Mouse (Mus musculus) layer of hippocampus, adult 2 months (tissue): ENCODE measurements around the gene Nap1l1. TPM values are rescaled to one million over a fixed set of nuclear protein-coding genes. Genes with fewer than 3 reads are reported as not detected.

ENCODE experiments used
- DNase-seq, 2 experiments: peaks; one replicate each; pipeline ENCODE4 v3.0.0; 2022; ENCODE audit warnings: low spot score in 2 of 2
- H3K27ac ChIP-seq: fragments of 200-600 bp; 2 replicates; pipeline ENCODE4 v1.8.1; 2022
- H3K4me3 ChIP-seq: fragments of 200-600 bp; 2 replicates; pipeline ENCODE4 v1.8.1; 2022; ENCODE audit warnings: mild to moderate bottlenecking
- CTCF ChIP-seq: fragments of 200-600 bp; conservative IDR thresholded peaks from 2 replicates; pipeline ENCODE4 v1.8.1; 2022; ENCODE audit warnings: antibody characterized with exemption, mild to moderate bottlenecking, moderate library complexity
- total RNA-seq, 2 experiments: library from RNA; stranded (reverse); gene quantifications; 2 replicates each; pipeline ENCODE4 v1.2.3; 2021

Gene Nap1l1
- total RNA-seq, 2 experiments from 2014 or later, result 157 to 162 TPM

- no peak for TF ChIP-seq CTCF
- Histone ChIP-seq H3K4me3 (no peak overlapping the region), H3K27ac (no peak overlapping the region)
- DNase-seq, result no peak
Observed at GRCm38 (mm10) chr10:111499892-111500291, 26.9 kb downstream of the Nap1l1 start.

GRCm38 (mm10) chr10:111503071-111503470 lies 30.0 kb downstream of the Nap1l1 start:
- peak; percentile 99 for TF ChIP-seq CTCF
- Histone ChIP-seq H3K4me3 (no peak overlapping the region), H3K27ac (no peak overlapping the region)
- peak; percentile 50 to 84 for DNase-seq

- no peak overlapping the region for H3K27ac ChIP-seq
- TF ChIP-seq CTCF, result no peak
- H3K4me3 ChIP-seq, result no peak overlapping the region
- DNase-seq, result no peak
Observed at GRCm38 (mm10) chr10:111503716-111504115, 30.7 kb downstream of the Nap1l1 start.

GRCm38 (mm10) chr10:111504606-111505005 lies 31.6 kb downstream of the Nap1l1 start:
- Histone ChIP-seq H3K4me3 (no peak overlapping the region), H3K27ac (no peak overlapping the region)
- TF ChIP-seq CTCF, result no peak
- no peak for DNase-seq

GRCm38 (mm10) chr10:111505406-111505805 lies 32.4 kb downstream of the Nap1l1 start:
- Histone ChIP-seq H3K4me3 (no peak overlapping the region), H3K27ac (peak overlapping the region; percentile 82; the same call in 1 of the 2 replicates)
- peak in 1 of 2 experiments; percentile 7 for DNase-seq
- TF ChIP-seq CTCF, result no peak

GRCm38 (mm10) chr10:111506101-111506925 lies 33.3 kb downstream of the Nap1l1 start, which contains the start of gene Phlda1:
Gene Phlda1, plus strand, starts transcription at chr10:111506286.
- peak; percentile 60 for TF ChIP-seq CTCF

GRCm38 (mm10) chr10:111506926-111507459 lies 34.0 kb downstream of the Nap1l1 start:
- Histone ChIP-seq H3K27ac (peak overlapping the region; percentile 93), H3K4me3 (peak overlapping the region; percentile 94)
- DNase-seq, result peak in 1 of 2 experiments; percentile 29
- no peak for TF ChIP-seq CTCF

More at GRCm38 (mm10) chr10:111506101-111506925, 33.3 kb downstream of the Nap1l1 start, which contains the start of gene Phlda1:
- peak within 1 kb of the TSS; percentile 93 for H3K27ac ChIP-seq
- DNase-seq, result peak; percentile 91 to 93
- peak within 1 kb of the TSS; percentile 94 for H3K4me3 ChIP-seq

- peak; percentile 57 for TF ChIP-seq CTCF
- peak overlapping the region; percentile 85 for H3K27ac ChIP-seq
- peak overlapping the region; percentile 67 for H3K4me3 ChIP-seq
- peak in 1 of 2 experiments; percentile 40 for DNase-seq
Observed at GRCm38 (mm10) chr10:111507460-111508211, 34.6 kb downstream of the Nap1l1 start.

- DNase-seq, result no peak
- TF ChIP-seq CTCF, result no peak
- peak overlapping the region; percentile 67 for H3K4me3 ChIP-seq
- H3K27ac ChIP-seq, result peak overlapping the region; percentile 85
Observed at GRCm38 (mm10) chr10:111508324-111509080, 35.5 kb downstream of the Nap1l1 start.

GRCm38 (mm10) chr10:111509103-111509784 lies 36.2 kb downstream of the Nap1l1 start:
- Histone ChIP-seq H3K4me3 (peak overlapping the region; percentile 67), H3K27ac (peak overlapping the region; percentile 85; the same call in 1 of the 2 replicates)
- no peak for DNase-seq
- no peak for TF ChIP-seq CTCF

GRCm38 (mm10) chr10:111509981-111510380 lies 37.0 kb downstream of the Nap1l1 start:
- H3K27ac ChIP-seq, result no peak overlapping the region
- no peak overlapping the region for H3K4me3 ChIP-seq
- DNase-seq, result no peak
- no peak for TF ChIP-seq CTCF

GRCm38 (mm10) chr10:111510798-111511197 lies 37.8 kb downstream of the Nap1l1 start:
- Histone ChIP-seq H3K4me3 (no peak overlapping the region), H3K27ac (no peak overlapping the region)
- no peak for DNase-seq
- no peak for TF ChIP-seq CTCF
